Mouse (Mus musculus) CD4-positive, CD25-positive, alpha-beta regulatory T cell, adult 4 months (primary cell): Measurements from ENCODE around the gene Erap1. TPM values are rescaled to one million over a fixed set of nuclear protein-coding genes. Genes with fewer than 3 reads are reported as not detected.
"Not testable (repeated sequence)": the region's sequence is repeated elsewhere in the genome, so short reads cannot be mapped to it uniquely, and the experiment has no call there.

ENCODE experiments used
- ATAC-seq: one replicate; pipeline ENCODE4 v1.8.0; 2017
- polyA plus RNA-seq, 2 experiments: library from polyadenylated mRNA; unstranded; fragments of 100-300 nt; shearing (Covaris generic); gene quantifications; one replicate each; pipeline ENCODE4 v1.2.1; 2017

Gene Erap1
- 10 to 100 TPM; 83.5 to 86.2 TPM for polyA plus RNA-seq

DNA sequence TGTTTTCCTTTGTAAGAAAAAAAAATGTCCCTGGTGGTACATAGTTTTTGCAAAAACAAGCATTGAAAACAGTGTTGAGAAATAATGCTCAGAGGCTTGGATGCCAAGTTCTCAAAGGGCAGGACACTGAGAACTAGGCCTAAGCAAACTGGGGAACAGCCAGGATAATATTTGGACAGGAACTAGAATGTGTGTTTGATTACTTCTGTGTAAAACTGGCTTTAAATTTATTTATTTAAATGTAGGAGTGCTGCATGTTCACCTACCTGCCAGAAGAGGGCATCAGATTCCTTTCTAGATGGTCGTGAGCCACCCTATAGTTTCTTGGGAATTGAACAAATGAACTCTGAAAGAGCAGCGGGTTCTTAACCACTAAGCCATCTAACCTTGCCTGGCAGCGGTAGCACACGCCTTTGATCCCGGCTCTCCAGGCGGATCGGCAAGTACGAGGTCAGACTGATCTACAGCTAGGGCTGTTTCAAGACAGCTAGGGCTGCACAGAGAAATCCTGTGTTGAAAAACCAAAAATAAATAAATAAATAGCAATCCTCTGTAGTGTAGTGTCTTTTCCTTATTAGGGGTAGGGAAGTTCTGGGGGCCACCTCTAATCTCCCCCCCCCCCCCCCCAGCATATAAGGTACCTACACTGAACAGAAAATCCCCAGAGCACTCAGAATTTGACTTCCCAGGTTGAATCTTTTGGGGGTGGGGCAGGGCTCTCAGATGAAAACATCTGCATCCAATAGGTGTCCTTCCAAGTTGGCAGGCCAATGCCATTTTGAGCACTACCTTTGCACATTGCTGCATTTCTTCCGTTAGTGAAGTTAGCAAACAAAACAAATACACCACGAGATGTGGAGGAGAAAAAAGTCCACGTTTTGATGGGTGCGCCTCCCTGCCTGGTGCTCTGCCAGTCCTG lies at the start of gene Erap1:
Gene Erap1, plus strand, starts transcription at position 776 of the 919 bp plus-strand sequence.
- peak; percentile 72 for ATAC-seq

DNA sequence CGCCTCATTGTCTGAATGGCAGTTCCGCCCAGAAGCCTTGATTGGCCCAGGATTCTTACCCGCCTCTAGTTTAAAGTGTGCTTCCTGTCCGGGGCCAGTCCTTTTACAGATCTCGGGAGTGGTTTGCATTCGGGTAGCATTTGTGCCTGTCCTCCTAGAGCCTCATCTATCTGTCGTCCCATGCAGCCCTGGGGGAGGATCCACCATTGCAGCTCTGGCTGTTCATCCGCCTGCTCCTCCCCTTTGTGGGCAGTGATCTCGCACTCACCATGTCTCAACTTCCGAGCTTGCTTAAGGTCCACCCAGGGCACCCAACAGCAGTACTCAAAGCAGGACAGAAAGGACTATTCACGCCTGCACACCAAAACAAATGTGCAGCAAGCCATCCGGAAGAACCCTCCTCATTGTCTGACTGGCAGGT lies 48.0 kb upstream of the Erap1 start:
- not testable (repeated sequence) for ATAC-seq

DNA sequence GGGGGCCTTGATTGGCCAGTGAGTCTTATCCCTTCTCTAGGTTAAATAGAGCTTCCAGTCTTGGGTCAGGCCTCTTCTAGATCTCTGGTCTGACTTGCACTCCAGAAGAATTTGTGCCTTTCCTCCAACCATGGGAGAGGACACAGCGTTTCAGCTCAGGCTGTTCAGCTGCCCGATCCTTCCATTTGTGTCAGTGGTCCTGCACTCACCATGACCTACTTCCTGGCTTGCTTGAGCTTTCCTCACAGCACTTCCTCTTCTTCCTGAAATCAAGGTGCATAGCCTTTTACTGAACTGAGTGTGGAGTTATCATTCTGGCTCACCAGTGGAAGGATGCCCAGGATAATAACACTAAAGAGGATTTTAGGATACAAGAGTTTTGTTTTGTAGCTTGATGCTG lies 47.5 kb upstream of the Erap1 start:
- not testable (repeated sequence) for ATAC-seq

DNA sequence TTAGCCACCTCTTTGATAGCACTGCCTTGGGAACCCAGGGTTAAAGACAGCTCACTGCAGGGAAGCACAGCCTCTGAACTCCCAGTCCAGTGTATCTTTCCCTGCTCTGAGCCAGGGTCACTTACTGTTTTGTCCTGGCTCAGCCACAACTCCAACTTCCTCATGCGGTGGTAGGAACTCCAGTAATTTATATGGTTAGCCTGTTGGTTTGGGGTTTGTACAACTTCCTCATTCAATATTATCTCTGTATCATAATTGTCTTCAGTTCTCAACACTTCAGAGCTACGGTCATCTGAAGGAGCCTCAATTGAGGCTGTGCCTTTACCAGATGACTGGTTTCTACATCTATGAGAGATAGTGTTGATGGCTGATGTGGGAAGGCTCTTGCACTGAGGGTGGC lies 42.3 kb upstream of the Erap1 start:
- ATAC-seq, result not testable (repeated sequence)

DNA sequence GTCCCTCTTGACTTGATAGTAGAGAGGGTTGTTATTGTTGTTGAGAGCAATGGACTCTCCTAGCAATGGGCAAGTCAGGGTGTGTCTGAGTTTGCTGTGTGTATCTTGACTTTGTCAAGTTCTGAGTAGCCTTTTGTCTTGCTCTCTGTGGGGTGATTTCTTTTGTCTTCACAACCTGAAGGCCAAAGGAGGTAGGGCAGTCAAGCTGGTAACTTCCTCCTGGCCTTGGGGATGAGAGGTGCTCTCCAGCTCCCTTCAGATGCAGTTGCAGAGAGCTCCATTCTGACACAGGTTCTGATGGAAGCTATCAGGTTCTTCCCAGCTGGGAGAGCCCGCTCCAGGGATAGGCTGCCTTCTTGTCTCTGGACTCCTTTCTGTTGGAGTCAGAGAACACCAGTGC lies 37.6 kb upstream of the Erap1 start:
- ATAC-seq, result not testable (repeated sequence)

DNA sequence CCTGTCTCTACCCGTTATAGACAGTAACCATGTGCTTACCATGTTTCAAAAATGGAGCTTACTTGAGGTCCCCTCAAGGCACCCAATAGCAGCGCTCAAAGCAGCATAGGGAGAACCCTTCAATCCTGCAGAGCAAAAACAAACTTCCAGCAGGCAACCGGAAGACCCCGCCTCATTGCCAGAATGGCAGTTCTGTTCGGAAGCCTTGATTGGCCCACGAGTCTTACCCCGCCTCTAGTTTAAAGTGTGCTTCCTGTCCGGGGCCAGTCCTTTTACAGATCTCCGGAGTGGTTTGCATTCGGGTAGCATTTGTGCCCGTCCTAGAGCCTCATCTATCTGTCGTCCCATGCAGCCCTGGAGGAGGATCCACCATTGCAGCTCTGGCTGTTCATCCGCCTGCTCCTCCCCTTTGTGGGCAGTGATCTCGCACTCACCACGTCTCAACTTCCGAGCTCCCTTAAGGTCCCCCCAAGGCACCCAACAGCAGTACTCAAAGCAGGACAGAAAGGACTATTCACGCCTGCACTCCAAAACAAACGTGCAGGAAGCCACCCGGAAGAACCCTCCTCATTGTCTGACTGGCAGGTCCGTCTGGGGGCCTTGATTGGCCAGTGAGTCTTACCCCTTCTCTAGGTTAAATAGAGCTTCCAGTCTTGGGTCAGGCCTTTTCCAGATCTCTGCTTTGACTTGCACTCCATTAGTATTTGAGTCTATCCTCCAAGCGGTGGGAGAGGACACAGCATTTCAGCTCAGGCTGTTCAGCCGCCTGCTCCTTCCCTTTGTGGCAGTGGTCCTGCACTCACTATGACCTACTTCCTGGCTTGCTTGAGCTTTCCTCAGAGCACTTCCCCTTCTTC lies 22.0 kb upstream of the Erap1 start:
- ATAC-seq, result peak; percentile 95

DNA sequence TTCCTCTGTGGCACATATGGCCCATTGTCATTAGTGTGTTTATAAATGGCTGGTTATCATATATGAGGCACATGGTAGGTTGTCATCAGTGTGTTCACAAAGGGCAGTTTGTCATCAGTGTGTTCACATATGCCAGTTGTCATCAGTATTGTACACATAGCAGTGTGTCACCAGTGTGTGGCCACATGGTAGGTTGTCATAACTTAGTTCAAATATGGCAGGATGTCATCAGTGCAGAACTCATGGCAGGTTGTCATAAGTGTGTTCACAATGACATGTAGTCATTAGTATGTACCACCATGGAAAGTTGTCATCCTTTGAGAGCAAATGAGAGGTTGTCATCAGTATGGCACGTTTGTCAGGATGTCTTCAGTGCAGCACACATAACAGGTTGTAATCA lies 7.0 kb upstream of the Erap1 start:
- ATAC-seq, result no peak

DNA sequence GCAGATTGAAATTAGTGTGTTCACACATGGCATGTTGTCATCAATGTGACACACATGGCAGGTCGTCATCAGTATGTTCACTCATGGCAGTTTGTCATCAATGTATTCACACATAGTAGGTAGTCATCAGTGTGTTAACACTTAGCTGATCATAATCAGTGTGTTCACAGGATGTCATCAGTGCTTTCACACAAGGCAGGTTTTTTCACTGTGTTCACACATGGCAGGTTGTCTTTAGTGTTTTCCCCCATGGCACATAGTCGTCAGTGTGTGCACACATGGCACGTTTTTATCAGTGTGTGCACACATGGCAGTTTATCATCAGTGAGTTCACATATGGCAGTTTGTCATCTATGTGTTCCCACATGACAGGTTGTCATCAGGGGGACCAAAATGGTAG lies 6.5 kb upstream of the Erap1 start:
- no peak for ATAC-seq

DNA sequence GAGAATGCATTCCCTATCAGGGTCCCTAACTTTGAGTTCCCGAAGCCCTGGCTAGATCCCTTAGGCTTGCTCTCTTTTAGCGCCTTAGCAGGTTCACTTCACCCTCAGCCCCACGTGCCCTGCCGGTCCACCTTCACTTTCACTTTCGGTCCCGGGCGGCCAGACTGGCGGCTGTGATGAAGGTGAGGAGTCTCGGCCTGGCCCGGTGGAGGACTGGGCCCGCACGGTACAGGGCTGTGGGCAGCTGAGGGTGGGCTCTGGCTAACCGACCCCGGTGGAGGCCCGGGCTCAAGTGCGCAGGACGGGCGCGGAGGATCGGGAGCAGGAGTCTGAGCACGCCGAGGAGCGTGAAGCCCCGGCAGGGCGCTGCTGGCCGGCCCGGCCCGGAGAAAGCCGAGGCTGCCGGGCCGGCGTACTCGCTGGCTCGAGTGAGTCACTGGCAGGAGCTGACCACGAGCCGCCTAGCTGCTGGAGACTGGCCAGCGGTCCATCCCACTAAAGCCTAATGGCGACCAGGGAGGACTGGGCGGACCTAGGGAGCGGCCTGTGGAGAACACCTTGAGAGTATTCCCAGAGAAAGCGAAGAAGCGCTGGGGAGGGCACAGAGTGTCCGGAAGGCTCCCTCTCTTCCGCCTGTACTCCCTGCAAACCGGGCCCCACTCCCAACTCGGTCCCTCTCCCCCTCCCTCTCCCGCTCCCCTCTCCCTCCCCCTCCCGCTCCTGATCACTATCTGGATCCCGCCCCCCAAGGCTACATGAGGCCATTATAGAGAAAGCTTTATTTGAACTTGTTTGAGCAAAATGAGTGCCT lies 549 bp downstream of the Erap1 start:
- ATAC-seq, result peak; percentile 88

DNA sequence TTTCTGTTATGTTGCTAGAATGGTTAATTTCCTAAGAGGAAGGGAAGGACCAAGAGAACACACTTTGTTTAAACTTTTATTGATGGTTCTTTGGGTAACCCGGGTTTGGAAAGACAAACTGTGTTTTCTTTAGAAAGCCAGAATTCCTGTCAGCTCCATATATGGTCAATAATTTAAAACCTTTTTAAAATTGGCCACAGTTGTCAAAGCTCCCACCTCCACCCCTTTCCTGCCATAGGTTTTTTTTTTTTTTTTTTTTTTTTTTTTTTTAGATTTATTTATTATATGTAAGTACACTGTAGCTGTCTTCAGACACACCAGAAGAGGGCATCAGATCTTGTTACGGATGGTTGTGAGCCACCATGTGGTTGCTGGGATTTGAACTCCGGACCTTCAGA lies 1.2 kb downstream of the Erap1 start:
- not testable (repeated sequence) for ATAC-seq

DNA sequence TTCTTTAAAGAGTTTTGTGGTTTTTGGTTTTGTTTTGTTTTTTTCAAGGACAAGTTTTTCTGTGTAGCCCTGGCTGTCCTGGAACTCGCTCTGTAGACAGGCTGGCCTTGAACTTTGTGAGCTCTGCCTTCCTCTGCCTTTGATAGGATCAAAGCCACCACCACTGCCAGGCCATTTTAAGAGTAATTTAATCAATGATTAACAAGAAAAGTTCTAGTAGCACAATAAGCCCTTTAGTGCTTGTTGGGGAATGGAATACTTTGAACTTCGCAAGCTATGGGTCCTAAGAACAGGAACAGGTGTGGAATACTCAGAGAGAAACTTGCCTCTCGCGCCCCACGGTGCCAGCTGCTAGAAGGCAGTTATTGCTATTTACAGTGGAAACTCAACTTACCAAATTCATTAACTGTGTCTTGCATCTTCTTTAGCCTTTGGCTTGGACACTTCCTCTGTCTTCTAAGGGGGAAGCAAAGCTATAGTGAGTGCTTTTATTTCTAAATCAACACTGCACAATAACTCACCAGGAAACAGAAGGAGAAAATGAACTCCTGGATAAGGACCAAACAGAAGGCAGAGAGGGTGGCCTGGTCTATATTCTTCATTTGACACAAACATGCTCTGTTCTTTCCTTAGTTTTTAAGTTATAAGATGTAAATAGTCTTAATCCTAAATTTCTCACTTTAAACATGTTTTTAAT lies 56.3 kb downstream of the Erap1 start:
- ATAC-seq, result no peak

DNA sequence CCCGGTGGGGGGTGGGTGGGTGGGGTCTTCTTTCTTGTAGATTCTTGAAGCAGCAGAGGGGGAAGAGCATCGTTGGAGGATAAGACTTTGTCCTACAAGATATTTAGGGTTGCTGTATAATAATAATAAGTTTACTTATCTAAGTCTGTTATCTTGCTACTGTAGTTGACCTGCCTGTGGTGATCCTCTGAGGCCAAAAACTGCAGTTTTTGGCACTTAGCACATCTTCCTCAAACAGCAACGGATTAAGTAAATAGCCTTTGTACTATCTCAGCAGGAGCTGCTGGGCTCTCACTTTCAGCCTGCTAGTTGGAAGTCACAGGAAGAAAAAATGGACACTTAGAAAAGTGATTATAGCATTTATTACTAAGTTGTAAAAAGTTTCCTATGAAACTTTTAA lies 56.9 kb downstream of the Erap1 start:
- ATAC-seq, result no peak

DNA sequence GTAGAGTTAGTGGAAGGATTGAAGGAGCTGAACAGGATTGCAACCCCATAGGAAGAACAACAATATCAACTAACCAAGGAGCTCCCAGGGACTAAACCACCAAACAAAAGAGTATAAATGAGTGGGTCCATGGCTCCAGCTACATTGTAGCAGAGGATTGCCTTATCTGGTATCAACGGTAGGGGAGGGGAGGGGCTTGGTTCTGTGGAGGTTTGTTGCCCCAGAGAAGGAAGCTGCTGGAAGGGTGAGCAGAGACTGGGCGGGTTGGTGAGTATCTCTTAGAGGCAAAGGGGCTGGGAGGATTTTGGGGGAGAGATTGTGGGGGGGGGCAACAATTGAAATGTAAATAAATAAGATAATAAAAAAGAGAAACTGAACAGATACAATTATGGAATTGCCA lies 79.6 kb downstream of the Erap1 start:
- no peak for ATAC-seq

DNA sequence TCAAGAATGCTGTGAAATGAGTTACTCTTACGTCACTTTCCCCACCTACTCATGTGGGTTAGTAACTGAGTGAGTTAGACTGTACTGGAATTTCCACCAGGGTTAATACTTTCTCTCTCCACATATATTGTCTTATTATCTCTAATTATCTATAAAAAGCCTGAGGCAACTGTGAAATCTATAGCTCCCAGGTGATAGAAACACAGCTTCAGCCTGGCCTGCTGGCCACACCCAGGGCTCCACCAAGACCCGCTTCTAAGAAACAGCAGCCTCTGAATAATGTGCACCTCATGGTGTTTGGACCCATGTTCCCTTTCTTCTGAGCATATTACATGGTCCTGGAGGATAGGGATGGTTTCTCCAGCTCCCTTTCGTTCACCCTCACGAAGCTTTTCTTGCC lies 94.4 kb downstream of the Erap1 start:
- no peak for ATAC-seq

DNA sequence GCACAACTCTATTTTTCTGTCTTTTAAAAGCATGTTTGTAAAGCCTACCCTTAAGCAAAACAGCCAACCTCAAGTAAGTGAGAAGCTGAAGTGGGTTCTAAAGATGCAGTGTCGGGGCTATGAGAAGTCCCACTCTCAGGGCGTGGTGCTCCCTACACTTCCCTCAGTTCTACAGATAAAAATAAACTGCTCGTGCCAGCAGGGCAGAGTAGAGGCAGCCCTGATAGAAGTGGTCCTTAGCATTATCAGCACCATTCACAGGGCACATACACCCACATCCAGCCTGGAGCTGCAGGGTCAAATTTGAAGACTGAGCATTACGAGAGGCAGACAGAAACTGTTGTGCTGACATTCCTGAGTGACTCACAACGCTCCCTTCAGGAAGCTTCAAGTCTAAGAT lies 96.5 kb downstream of the Erap1 start:
- ATAC-seq, result no peak

DNA sequence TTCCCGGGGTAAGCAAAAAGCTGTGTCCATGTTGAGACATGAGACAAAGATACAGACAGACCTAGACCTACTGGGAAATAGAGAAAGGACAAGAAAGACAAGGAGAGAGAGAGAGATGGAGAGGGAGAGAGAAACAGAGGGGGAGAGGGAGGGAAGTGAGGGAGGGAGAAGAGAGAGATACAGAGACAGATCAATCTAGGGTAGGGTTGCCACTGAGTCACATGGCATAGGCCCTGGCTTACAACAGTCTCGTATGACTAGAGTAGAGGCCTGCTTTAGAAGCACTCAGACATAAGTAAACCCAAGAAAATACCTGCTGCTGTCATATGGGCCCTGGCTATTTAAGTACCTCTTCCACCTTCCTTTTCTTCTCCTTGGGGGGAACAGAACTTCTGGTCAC lies 97.0 kb downstream of the Erap1 start:
- no peak for ATAC-seq

Other genes starting within 250 kb of the Erap1 start
- 1 to 10 TPM; 2.0 to 2.4 TPM for gene Zfp72, start 248.7 kb upstream of the Erap1 start, polyA plus RNA-seq
- gene Ftl1-ps1, start 239.9 kb upstream of the Erap1 start, polyA plus RNA-seq, result 10 to 100 TPM; 66.1 to 95.0 TPM
- 10 to 100 TPM; 24.1 to 25.2 TPM for gene Zfp825, start 145.6 kb upstream of the Erap1 start, polyA plus RNA-seq
- gene Cast, start 169.2 kb downstream of the Erap1 start, polyA plus RNA-seq, result 100 to 1,000 TPM; 236 to 271 TPM